Mouse (Mus musculus) intestine, postnatal 0 days (tissue): ENCODE measurements around the gene Igf1r. TPM values are rescaled to one million over a fixed set of nuclear protein-coding genes. Genes with fewer than 3 reads are reported as not detected.

Experiments
- ATAC-seq: fragments of 200-750 bp; cut with Nextera tagmentation; 2 replicates; pipeline ENCODE4 v1.8.0; 2017; ENCODE audit warnings: mild to moderate bottlenecking, moderate TSS enrichment, moderate library complexity
- H3K27ac ChIP-seq: fragments of 300-500 bp; sonication (generic); 2 replicates; pipeline ENCODE4 v1.5.1; 2014; ENCODE audit warnings: mild to moderate bottlenecking, low read depth, low read length, moderate library complexity
- H3K27me3 ChIP-seq: fragments of 300-500 bp; sonication (generic); replicated peaks from 2 replicates; pipeline ENCODE4 v1.6.1; 2014; ENCODE audit warnings: low read length, mixed read lengths; ENCODE audit not compliant: control insufficient read depth, insufficient read depth
- H3K36me3 ChIP-seq: fragments of 300-500 bp; sonication (generic); 2 replicates; pipeline ENCODE4 v1.6.1; 2014; ENCODE audit warnings: mild to moderate bottlenecking, moderate library complexity; ENCODE audit not compliant: control insufficient read depth, insufficient read depth
- H3K4me1 ChIP-seq: fragments of 300-500 bp; sonication (generic); replicated peaks from 2 replicates; pipeline ENCODE4 v1.6.1; 2014; ENCODE audit warnings: antibody characterized with exemption, low read length, mixed read lengths; ENCODE audit not compliant: control insufficient read depth, insufficient read depth
- H3K4me2 ChIP-seq: fragments of 300-500 bp; sonication (generic); replicated peaks from 2 replicates; pipeline ENCODE4 v1.6.1; 2014; ENCODE audit warnings: low read depth, mild to moderate bottlenecking, moderate library complexity
- H3K4me3 ChIP-seq: fragments of 300-500 bp; sonication (generic); 2 replicates; pipeline ENCODE4 v1.5.1; 2014; ENCODE audit warnings: low read depth, low read length
- H3K9ac ChIP-seq: fragments of 300-500 bp; sonication (generic); 2 replicates; pipeline ENCODE4 v1.6.1; 2014; ENCODE audit warnings: mild to moderate bottlenecking, low read depth, low read length
- H3K9me3 ChIP-seq: fragments of 300-500 bp; sonication (generic); 2 replicates; pipeline ENCODE4 v1.6.1; 2016; ENCODE audit warnings: mixed run types; ENCODE audit not compliant: control insufficient read depth
- CTCF ChIP-seq: sonication (generic); IDR thresholded peaks from 2 replicates; pipeline ENCODE4 v1.5.1; 2016; ENCODE audit warnings: low read depth, mild to moderate bottlenecking, control low read depth, antibody characterized with exemption, moderate library complexity
- WGBS: fragments of 180-500 bp; shearing (Covaris S2); extraction: QIAGEN DNeasy Blood & Tissue Kit; methylation state at CpG from one replicate; pipeline ENCODE4 v1.1.7; 2014; 5-methylcytosine and 5-hydroxymethylcytosine counted together
- polyA plus RNA-seq: library from polyadenylated mRNA; unstranded; fragments of >200 nt; fragmentation: Nextera tagmentation; extraction: Ambion mirVana; gene quantifications from 2 replicates; pipeline ENCODE4 v1.2.1, GENCODE M21; 2015

Gene Igf1r
- polyA plus RNA-seq, 1 experiment from 2014 or later = 5.3 TPM

- Histone ChIP-seq H3K9me3 (no peaks in the 10 kb centered on the region), H3K27me3 (no peaks in the 10 kb centered on the region), H3K4me2 (no peak overlapping the region), H3K27ac (no peak overlapping the region), H3K36me3 (no peaks in the 10 kb centered on the region), H3K4me3 (no peak overlapping the region), H3K4me1 (0 out of 2 replicates have a peak, but pooled peaks cover 4% of the 10 kb centered on the region), H3K9ac (no peak overlapping the region)
- 84% methylated on average over 3 of the region's 3 CpGs for WGBS
- no peak for ATAC-seq
- TF ChIP-seq CTCF = no peak
Observed at GRCm38 (mm10) chr7:68015404-68015803, 62.8 kb downstream of the Igf1r start.

- Histone ChIP-seq H3K9ac (no peak overlapping the region), H3K4me3 (no peak overlapping the region), H3K27ac (no peak overlapping the region), H3K4me1 (no peaks in the 10 kb centered on the region), H3K27me3 (no peaks in the 10 kb centered on the region), H3K4me2 (no peak overlapping the region), H3K36me3 (no peaks in the 10 kb centered on the region), H3K9me3 (no peaks in the 10 kb centered on the region)
- 53% methylated on average over 4 of the region's 4 CpGs for WGBS
- ATAC-seq = no peak
- TF ChIP-seq CTCF = no peak
Observed at GRCm38 (mm10) chr7:68018038-68018437, 65.4 kb downstream of the Igf1r start.

GRCm38 (mm10) chr7:68020556-68020955, 67.9 kb downstream of the Igf1r start:
- no peak overlapping the region for H3K27ac ChIP-seq
- no peak for ATAC-seq
- no peaks in the 10 kb centered on the region for H3K36me3 ChIP-seq
- TF ChIP-seq CTCF = peak; percentile 23; the same call in 1 of the 2 replicates
- no peaks in the 10 kb centered on the region for H3K9me3 ChIP-seq
- H3K9ac ChIP-seq = no peak overlapping the region
- H3K27me3 ChIP-seq = no peaks in the 10 kb centered on the region
- H3K4me2 ChIP-seq = no peak overlapping the region
- no peak overlapping the region for H3K4me3 ChIP-seq
- no peaks in the 10 kb centered on the region for H3K4me1 ChIP-seq
- 46% methylated on average over 2 of the region's 2 CpGs for WGBS

- no peak for TF ChIP-seq CTCF
- ATAC-seq = peak; percentile 63
- Histone ChIP-seq H3K4me1 (no peaks in the 10 kb centered on the region), H3K27ac (no peak overlapping the region), H3K4me2 (no peak overlapping the region), H3K4me3 (no peak overlapping the region), H3K36me3 (no peaks in the 10 kb centered on the region), H3K9ac (no peak overlapping the region), H3K27me3 (no peaks in the 10 kb centered on the region), H3K9me3 (no peaks in the 10 kb centered on the region)
- WGBS = 21% methylated on average over 2 of the region's 2 CpGs
Observed at GRCm38 (mm10) chr7:68021741-68022140, 69.1 kb downstream of the Igf1r start.

- H3K9me3 ChIP-seq = no peaks in the 10 kb centered on the region
- WGBS = 64% methylated on average over 6 of the region's 6 CpGs
- H3K4me2 ChIP-seq = no peak overlapping the region
- no peak for ATAC-seq
- no peaks in the 10 kb centered on the region for H3K27me3 ChIP-seq
- H3K9ac ChIP-seq = no peak overlapping the region
- H3K36me3 ChIP-seq = no peaks in the 10 kb centered on the region
- no peak overlapping the region for H3K4me3 ChIP-seq
- TF ChIP-seq CTCF = no peak
- H3K27ac ChIP-seq = no peak overlapping the region
- no peaks in the 10 kb centered on the region for H3K4me1 ChIP-seq
Observed at GRCm38 (mm10) chr7:68022188-68022587, 69.6 kb downstream of the Igf1r start.

- no peaks in the 10 kb centered on the region for H3K4me1 ChIP-seq
- no peaks in the 10 kb centered on the region for H3K27me3 ChIP-seq
- no peak overlapping the region for H3K4me3 ChIP-seq
- ATAC-seq = no peak
- H3K9me3 ChIP-seq = no peaks in the 10 kb centered on the region
- H3K36me3 ChIP-seq = no peaks in the 10 kb centered on the region
- WGBS = 90% methylated on average over 4 of the region's 4 CpGs
- TF ChIP-seq CTCF = no peak
- no peak overlapping the region for H3K4me2 ChIP-seq
- no peak overlapping the region for H3K9ac ChIP-seq
- no peak overlapping the region for H3K27ac ChIP-seq
Observed at GRCm38 (mm10) chr7:68023882-68024281, 71.3 kb downstream of the Igf1r start.

GRCm38 (mm10) chr7:68024625-68025024, 72.0 kb downstream of the Igf1r start:
- no peak for ATAC-seq
- H3K4me3 ChIP-seq = no peak overlapping the region
- no peaks in the 10 kb centered on the region for H3K36me3 ChIP-seq
- H3K27me3 ChIP-seq = no peaks in the 10 kb centered on the region
- no peak overlapping the region for H3K4me2 ChIP-seq
- H3K9ac ChIP-seq = no peak overlapping the region
- no peak overlapping the region for H3K27ac ChIP-seq
- 82% methylated on average over 4 of the region's 4 CpGs for WGBS
- no peak for TF ChIP-seq CTCF
- no peaks in the 10 kb centered on the region for H3K4me1 ChIP-seq
- no peaks in the 10 kb centered on the region for H3K9me3 ChIP-seq
